Mouse (Mus musculus) liver, adult 2 months (tissue): ENCODE results near the gene Osmr. TPM values are rescaled to one million over a fixed set of nuclear protein-coding genes. Genes with fewer than 3 reads are reported as not detected.

ENCODE experiments used
- DNase-seq: peaks from one replicate; pipeline ENCODE4 v3.0.0-alpha.2; 2011; ENCODE audit warnings: low read depth, low spot score; ENCODE audit errors: extremely low read depth
- H3K27ac ChIP-seq: fragments of 200-500 bp; replicated peaks from 2 replicates; pipeline ENCODE4 v1.5.1; 2012; ENCODE audit warnings: low read depth, mild to moderate bottlenecking, control low read depth, inconsistent platforms, low read length; ENCODE audit not compliant: insufficient read depth
- H3K27me3 ChIP-seq: fragments of 200-500 bp; 2 replicates; pipeline ENCODE4 v1.6.1; 2012; ENCODE audit warnings: mild to moderate bottlenecking, moderate library complexity, low read length, inconsistent platforms; ENCODE audit not compliant: control insufficient read depth, insufficient read depth
- H3K36me3 ChIP-seq: fragments of 200-500 bp; 2 replicates; pipeline ENCODE4 v1.6.1; 2012; ENCODE audit warnings: low read length, inconsistent platforms; ENCODE audit not compliant: control insufficient read depth, insufficient read depth
- H3K4me1 ChIP-seq: fragments of 200-500 bp; 2 replicates; pipeline ENCODE4 v1.6.1; 2011; ENCODE audit warnings: low read length; ENCODE audit not compliant: control insufficient read depth, insufficient read depth
- H3K4me3 ChIP-seq: fragments of 200-500 bp; 2 replicates; pipeline ENCODE4 v1.5.1; 2011; ENCODE audit warnings: low read depth, mild to moderate bottlenecking, control low read depth, low read length, moderate library complexity; ENCODE audit not compliant: insufficient read depth
- H3K79me2 ChIP-seq: fragments of 200-500 bp; 2 replicates; pipeline ENCODE4 v1.6.1; 2012; ENCODE audit warnings: inconsistent platforms, mild to moderate bottlenecking, low read length, moderate library complexity; ENCODE audit not compliant: control insufficient read depth, insufficient read depth
- H3K9ac ChIP-seq: fragments of 200-500 bp; 2 replicates; pipeline ENCODE4 v1.6.1; 2012; ENCODE audit warnings: low read depth, mild to moderate bottlenecking, control low read depth, inconsistent platforms, low read length
- CTCF ChIP-seq: fragments of 200-500 bp; IDR thresholded peaks from 2 replicates; pipeline ENCODE4 v1.5.1; 2011; ENCODE audit warnings: low read depth, low read length, control low read depth
- POLR2A ChIP-seq: fragments of 200-500 bp; IDR thresholded peaks from 2 replicates; pipeline ENCODE4 v1.6.1; 2011; ENCODE audit warnings: low read length, control low read depth; ENCODE audit not compliant: insufficient read depth; ENCODE audit errors: extremely low read depth
- WGBS: fragments of 180-500 bp; shearing (Covaris S2); methylation state at CpG from one replicate; pipeline ENCODE4 v1.1.7; 2018; 5-methylcytosine and 5-hydroxymethylcytosine counted together
- polyA plus RNA-seq: library from polyadenylated mRNA; depleted of rRNA; stranded (reverse); fragments of >200 nt; gene quantifications from 2 replicates; pipeline ENCODE4 v1.2.3, GENCODE M21; 2012
- total RNA-seq: library from RNA; depleted of rRNA; stranded (reverse); fragments of >200 nt; gene quantifications from 2 replicates; pipeline ENCODE4 v1.2.3, GENCODE M21; 2014

Gene Osmr
- total and polyA plus RNA-seq, 2 experiments = 0.69 to 4.8 TPM

GRCm38 (mm10) chr15:6873154-6873806 is 1.5 kb downstream of the Osmr start:
- no peaks in the 10 kb centered on the region for H3K79me2 ChIP-seq
- peaks cover 4% of the 10 kb centered on the region; the same call in 1 of the 2 replicates for H3K4me1 ChIP-seq
- peak overlapping the region; percentile 59; the same call in 1 of the 2 replicates for H3K27ac ChIP-seq
- no peak for DNase-seq
- peak overlapping the region; percentile 72; the same call in 1 of the 2 replicates for H3K4me3 ChIP-seq
- no peak for TF ChIP-seq CTCF
- no peak for TF ChIP-seq POLR2A
- H3K27me3 ChIP-seq = 0 out of 2 replicates have a peak, but pooled peaks cover 6% of the 10 kb centered on the region
- 35% methylated on average over 17 of the region's 17 CpGs for WGBS
- peak overlapping the region; percentile 2; the same call in 1 of the 2 replicates for H3K9ac ChIP-seq
- no peaks in the 10 kb centered on the region for H3K36me3 ChIP-seq

GRCm38 (mm10) chr15:6871621-6872359 is 3.0 kb downstream of the Osmr start:
- H3K4me1 ChIP-seq = peaks cover 4% of the 10 kb centered on the region; the same call in 1 of the 2 replicates

GRCm38 (mm10) chr15:6866888-6867287 is 7.9 kb downstream of the Osmr start:
- no peaks in the 10 kb centered on the region for H3K27me3 ChIP-seq
- DNase-seq = no peak
- no peak overlapping the region for H3K9ac ChIP-seq
- TF ChIP-seq POLR2A = no peak
- no peak for TF ChIP-seq CTCF
- no peaks in the 10 kb centered on the region; the same call in 1 of the 2 replicates for H3K79me2 ChIP-seq
- H3K4me3 ChIP-seq = no peak overlapping the region
- H3K4me1 ChIP-seq = no peaks in the 10 kb centered on the region; the same call in 1 of the 2 replicates
- WGBS = 93% methylated on average over 6 of the region's 6 CpGs
- no peak overlapping the region for H3K27ac ChIP-seq
- H3K36me3 ChIP-seq = no peaks in the 10 kb centered on the region

More at GRCm38 (mm10) chr15:6871621-6872359, 3.0 kb downstream of the Osmr start:
- no peak overlapping the region for H3K9ac ChIP-seq
- no peak overlapping the region for H3K4me3 ChIP-seq
- 37% methylated on average over 11 of the region's 11 CpGs for WGBS
- TF ChIP-seq POLR2A (no peak), CTCF (no peak)
- no peaks in the 10 kb centered on the region; the same call in 1 of the 2 replicates for H3K79me2 ChIP-seq
- 0 out of 2 replicates have a peak, but pooled peaks cover 6% of the 10 kb centered on the region for H3K27me3 ChIP-seq
- no peak for DNase-seq
- no peaks in the 10 kb centered on the region for H3K36me3 ChIP-seq
- H3K27ac ChIP-seq = peak overlapping the region; percentile 7; the same call in 1 of the 2 replicates

- no peaks in the 10 kb centered on the region for H3K27me3 ChIP-seq
- DNase-seq = no peak
- H3K36me3 ChIP-seq = no peaks in the 10 kb centered on the region
- WGBS = 87% methylated on average over 4 of the region's 4 CpGs
- H3K79me2 ChIP-seq = no peaks in the 10 kb centered on the region
- no peak overlapping the region for H3K27ac ChIP-seq
- no peak overlapping the region for H3K9ac ChIP-seq
- no peak for TF ChIP-seq CTCF
- no peak for TF ChIP-seq POLR2A
- no peaks in the 10 kb centered on the region; the same call in 1 of the 2 replicates for H3K4me1 ChIP-seq
- H3K4me3 ChIP-seq = no peak overlapping the region
These were observed 12.6 kb downstream of the Osmr start for GRCm38 (mm10) chr15:6862125-6862524.

GRCm38 (mm10) chr15:6861617-6862016 is 13.2 kb downstream of the Osmr start:
- no peaks in the 10 kb centered on the region for H3K36me3 ChIP-seq
- DNase-seq = no peak
- no peak overlapping the region for H3K4me3 ChIP-seq
- no peaks in the 10 kb centered on the region for H3K27me3 ChIP-seq
- H3K4me1 ChIP-seq = no peaks in the 10 kb centered on the region; the same call in 1 of the 2 replicates
- no peak for TF ChIP-seq CTCF
- no peak for TF ChIP-seq POLR2A
- WGBS = 80% methylated on average over 7 of the region's 7 CpGs
- no peak overlapping the region for H3K9ac ChIP-seq
- H3K79me2 ChIP-seq = no peaks in the 10 kb centered on the region
- no peak overlapping the region for H3K27ac ChIP-seq
